Mouse (Mus musculus) A20 (cell line): ENCODE measurements around the gene Gm136.
A peak's percentile ranks its signal among the peaks of the same experiment; 100 is the strongest.

ENCODE experiments used
- DNase-seq: peaks from one replicate; pipeline ENCODE4 v3.0.0-alpha.2; 2011; ENCODE audit warnings: low read depth, low spot score

The Gm136 gene

DNA sequence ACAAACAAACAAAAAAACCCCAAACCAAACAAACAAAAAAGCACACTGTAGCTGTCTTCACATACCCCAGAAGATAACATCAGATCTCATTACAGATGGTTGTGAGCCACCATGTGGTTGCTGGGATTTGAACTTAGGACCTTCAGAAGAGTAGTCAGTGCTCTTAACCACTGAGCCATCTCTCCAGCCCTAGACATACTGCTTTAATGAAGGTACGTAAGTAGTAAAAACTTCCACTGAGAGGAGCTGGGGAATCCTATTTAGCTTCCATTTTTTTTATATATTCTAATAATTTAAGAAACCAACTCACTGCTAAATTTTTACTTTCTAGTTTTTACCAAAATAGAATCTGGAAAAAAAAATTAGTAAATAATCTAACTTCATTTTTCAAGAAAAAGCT, 41.0 kb downstream of the Gm136 start:
- no peak for DNase-seq

DNA sequence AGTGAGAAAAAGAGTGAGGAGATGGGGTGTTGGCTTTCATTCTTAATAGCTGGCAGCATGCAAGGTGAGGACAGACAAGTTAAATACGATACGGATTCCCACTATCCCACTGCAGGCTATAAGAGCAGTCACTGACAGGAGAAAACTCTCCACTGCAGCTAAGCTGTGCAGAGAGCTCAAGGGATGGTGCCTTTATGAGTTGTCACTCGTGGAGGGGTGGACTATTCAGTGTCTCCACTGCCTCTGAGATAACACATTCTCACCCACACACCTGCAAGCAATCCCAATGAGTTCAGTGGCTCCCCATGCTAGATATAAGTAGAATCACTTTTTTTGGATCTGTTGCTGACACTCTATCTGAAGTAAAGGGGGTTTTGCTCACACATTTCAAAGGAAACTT, 47.9 kb downstream of the Gm136 start:
- DNase-seq: no peak

DNA sequence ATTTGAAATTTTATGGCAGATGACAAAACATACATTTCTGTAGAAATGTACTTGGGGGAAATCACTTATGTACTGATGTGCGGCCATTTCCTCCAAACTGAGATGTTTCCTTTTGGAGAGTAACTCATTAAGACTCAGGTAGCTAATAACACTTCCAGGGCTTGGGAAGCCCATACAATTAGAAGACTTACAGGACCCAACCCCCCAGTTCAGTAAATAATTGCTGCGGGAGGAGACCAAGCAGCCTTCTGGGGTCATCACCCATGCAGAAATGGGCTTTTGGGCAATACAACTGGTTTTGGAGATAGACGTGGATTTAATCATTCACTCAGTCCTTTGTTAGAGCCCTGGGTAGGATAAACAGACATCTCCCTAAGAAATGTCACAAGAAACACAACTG, 48.8 kb downstream of the Gm136 start:
- no peak for DNase-seq

DNA sequence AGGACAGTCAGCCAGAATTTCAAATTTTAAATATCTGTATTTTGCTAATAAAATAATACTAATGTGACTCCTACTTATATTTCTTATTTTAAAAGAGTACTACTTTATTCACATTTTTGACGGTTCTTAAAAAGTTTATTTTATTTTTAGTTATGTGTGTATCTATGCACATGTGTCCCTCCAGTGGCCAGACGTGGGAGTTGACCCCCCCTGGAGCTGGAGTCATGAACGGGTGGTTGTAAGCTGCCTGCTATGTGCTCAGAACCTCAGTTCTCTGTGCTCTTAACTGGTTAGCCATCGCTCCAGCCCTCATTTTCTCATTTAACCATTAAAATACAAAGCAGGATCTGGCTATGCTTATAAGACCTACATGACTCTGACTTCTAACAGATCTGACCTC, 53.0 kb downstream of the Gm136 start:
- peak; percentile 23 for DNase-seq

DNA sequence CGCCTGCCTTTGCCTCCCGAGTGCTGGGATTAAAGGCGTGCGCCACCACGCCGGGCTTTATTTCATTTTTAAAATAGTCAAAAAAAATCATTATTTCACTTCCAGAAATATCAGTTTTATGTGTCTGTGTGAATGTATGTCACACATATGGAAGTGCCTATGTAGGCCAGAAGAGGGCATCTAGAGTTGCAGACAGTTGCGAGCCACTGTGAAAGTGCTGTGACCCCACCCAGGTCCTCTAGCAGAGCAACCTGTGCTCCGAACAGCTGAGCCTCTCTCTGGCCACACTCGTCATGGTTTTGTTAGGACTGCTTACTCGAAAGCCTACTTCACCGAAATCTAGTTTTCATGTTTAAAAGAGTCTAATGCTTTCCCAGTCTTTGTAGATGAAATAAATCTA, 53.8 kb downstream of the Gm136 start:
- no peak for DNase-seq

DNA sequence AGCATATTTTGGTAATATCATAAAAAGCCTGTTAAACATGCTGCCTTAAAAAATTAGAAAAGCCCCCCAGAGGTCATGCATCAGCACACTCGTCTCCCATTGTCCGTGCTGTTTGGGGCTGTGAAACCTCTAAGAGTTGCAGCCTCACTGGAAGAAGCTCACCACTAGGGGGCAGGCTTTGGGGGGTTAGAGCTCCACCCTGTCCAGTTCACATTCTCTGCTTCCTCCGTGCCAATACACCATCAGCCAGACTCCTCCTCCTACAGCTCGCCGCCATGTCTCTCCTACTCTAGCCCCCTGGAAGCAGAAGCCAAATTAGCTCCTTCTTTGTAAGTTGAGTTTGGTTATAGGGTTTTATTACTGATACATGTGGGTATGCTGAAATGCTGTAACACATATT, 54.5 kb downstream of the Gm136 start:
- DNase-seq: peak; percentile 87
